Mouse (Mus musculus): ENCODE data around the gene 1700013H16Rik. TPM values are rescaled to one million over a fixed set of nuclear protein-coding genes. Genes with fewer than 3 reads are reported as not detected.

Gene 1700013H16Rik
- polyA plus RNA-seq, 1 experiment from 2014 or later, result not detected

DNA sequence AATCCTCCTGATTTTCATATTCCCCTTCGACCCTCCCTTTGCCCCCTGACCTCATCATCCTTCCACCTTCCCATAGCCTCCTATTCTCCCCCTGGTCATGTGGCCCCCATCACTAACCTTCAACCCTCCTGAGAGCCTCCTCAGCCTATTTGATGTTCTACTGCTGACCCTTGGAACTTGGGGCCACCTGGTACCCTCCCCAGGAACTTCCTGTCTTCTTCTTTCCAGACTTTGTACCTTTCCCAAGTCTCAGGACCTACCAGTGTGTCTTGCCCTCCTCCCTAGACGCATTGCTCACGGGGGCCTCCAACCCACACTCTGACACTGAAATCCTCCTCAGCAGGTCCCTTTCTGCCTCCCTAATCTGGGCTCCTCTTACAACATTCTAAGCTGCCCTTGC lies 55.0 kb downstream of the 1700013H16Rik start:
- no peak overlapping the region for H3K4me3 ChIP-seq (ENCODE audit: low read length)
- no peak overlapping the region for H3K9ac ChIP-seq (ENCODE audit: low read length)
- WGBS, result 61% methylated on average over 3 of the region's 3 CpGs
- no peak for ATAC-seq (replicated peaks; ENCODE audit: extremely low read depth, insufficient read depth, low FRiP score)
- no peaks in the 10 kb centered on the region for H3K27me3 ChIP-seq (ENCODE audit: control insufficient read depth, insufficient read depth, low read length)
- no peaks in the 10 kb centered on the region for H3K9me3 ChIP-seq (replicated peaks; ENCODE audit: control insufficient read depth, low read length)
- H3K4me1 ChIP-seq (ENCODE audit: control insufficient read depth, insufficient read depth, low read length), result no peaks in the 10 kb centered on the region
- H3K27ac ChIP-seq (ENCODE audit: low read length), result no peak overlapping the region
- H3K36me3 ChIP-seq (ENCODE audit: control insufficient read depth, insufficient read depth), result no peaks in the 10 kb centered on the region
- no peak overlapping the region for H3K4me2 ChIP-seq (ENCODE audit: low read depth, low read length)

DNA sequence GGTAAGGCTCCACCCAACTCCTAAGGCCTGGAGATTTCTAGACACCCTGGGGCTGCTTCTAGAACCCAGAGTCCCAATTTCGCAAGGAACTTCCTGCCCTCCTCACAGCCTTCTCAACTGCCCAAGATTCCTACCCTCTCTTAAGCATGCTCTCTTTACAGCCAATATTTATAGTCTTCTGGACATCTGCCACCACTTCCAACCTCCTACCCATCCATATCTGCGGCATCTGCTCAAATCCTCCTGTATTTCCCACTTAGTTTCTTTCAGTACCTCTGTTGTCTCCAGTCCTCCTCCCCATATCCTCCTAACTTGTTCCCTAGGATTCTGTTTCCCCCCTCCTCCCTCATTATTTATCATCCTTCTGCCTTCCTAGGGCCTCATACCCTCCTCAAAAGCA lies 58.4 kb downstream of the 1700013H16Rik start:
- Histone ChIP-seq H3K4me2 (ENCODE audit: low read depth, low read length) (no peak overlapping the region), H3K4me3 (ENCODE audit: low read length) (no peak overlapping the region), H3K36me3 (ENCODE audit: control insufficient read depth, insufficient read depth) (no peaks in the 10 kb centered on the region), H3K9me3 (replicated peaks; ENCODE audit: control insufficient read depth, low read length) (no peaks in the 10 kb centered on the region), H3K27ac (ENCODE audit: low read length) (no peak overlapping the region), H3K9ac (ENCODE audit: low read length) (no peak overlapping the region), H3K27me3 (ENCODE audit: control insufficient read depth, insufficient read depth, low read length) (no peaks in the 10 kb centered on the region), H3K4me1 (ENCODE audit: control insufficient read depth, insufficient read depth, low read length) (no peaks in the 10 kb centered on the region)
- 91% methylated on average over 2 of the region's 2 CpGs for WGBS
- no peak for ATAC-seq (replicated peaks; ENCODE audit: extremely low read depth, insufficient read depth, low FRiP score)

DNA sequence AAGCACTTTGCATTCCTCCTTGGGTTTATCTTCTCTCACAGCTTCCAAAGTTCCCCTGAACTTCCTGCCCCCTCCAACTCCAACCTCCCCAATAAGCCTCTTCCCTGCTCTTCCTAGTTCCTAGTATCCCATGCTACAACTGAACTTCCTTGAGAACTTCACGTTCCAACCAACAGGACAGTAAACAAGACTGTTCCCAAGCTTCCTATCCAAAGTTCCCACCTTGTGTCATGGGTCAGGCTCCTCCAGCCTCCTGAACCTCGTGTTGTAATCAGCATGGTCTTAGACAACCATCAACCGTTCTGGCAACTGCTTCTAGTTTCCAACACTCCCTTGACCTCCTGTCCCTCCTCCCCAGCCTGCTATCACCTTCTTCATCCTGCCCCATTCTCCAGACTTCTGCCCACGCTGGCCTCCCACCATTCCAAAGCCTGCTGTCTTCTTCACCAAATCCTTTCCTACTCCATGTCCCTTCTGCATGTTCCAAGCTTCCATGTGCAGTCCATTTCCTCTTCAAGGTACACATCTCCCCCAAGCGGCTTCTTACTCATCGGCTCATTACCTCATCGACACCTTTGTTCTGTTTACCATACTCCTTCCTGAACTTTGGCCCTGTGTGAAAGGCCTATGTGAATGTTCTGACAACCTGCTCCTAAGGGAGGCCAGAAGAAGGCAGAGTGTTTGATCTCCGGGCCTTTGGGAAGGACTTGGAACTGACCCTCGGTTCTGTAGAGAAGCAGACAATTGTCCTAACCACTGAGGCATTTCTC lies 63.4 kb downstream of the 1700013H16Rik start:
- 0 out of 2 replicates have a peak, but pooled peaks cover 3% of the 10 kb centered on the region for H3K9me3 ChIP-seq (replicated peaks; ENCODE audit: control insufficient read depth, low read length)
- H3K4me2 ChIP-seq (ENCODE audit: low read depth, low read length), result no peak overlapping the region
- ATAC-seq (replicated peaks; ENCODE audit: extremely low read depth, insufficient read depth, low FRiP score), result no peak
- no peak overlapping the region for H3K4me3 ChIP-seq (ENCODE audit: low read length)
- H3K36me3 ChIP-seq (ENCODE audit: control insufficient read depth, insufficient read depth), result no peaks in the 10 kb centered on the region
- no peak overlapping the region for H3K27ac ChIP-seq (ENCODE audit: low read length)
- 75% methylated on average over 9 of the region's 9 CpGs for WGBS
- H3K4me1 ChIP-seq (ENCODE audit: control insufficient read depth, insufficient read depth, low read length), result no peaks in the 10 kb centered on the region
- no peaks in the 10 kb centered on the region for H3K27me3 ChIP-seq (ENCODE audit: control insufficient read depth, insufficient read depth, low read length)
- no peak overlapping the region for H3K9ac ChIP-seq (ENCODE audit: low read length)

DNA sequence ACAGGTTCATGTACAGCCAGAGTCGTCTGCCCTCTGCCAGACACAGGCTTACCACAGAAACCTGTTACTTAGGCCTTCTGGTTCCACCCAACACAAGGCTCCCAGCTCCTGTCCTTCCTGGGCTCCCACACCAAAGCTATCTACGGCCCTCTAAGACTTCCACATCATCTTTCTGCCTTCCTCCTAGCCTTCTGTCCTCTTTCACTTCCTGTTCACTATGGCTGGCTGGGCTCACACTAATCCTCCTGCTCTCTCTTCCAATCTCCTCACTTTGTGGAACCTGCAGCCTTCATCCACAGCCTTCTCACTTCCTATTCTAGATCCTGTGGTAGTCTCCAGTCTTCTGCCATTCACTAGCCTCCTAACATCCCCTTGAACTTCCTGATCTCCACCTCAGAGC lies 64.5 kb downstream of the 1700013H16Rik start:
- H3K4me1 ChIP-seq (ENCODE audit: control insufficient read depth, insufficient read depth, low read length), result no peaks in the 10 kb centered on the region
- H3K9ac ChIP-seq (ENCODE audit: low read length), result no peak overlapping the region
- H3K27ac ChIP-seq (ENCODE audit: low read length), result no peak overlapping the region
- H3K4me3 ChIP-seq (ENCODE audit: low read length), result no peak overlapping the region
- 53% methylated on average over 2 of the region's 2 CpGs for WGBS
- H3K27me3 ChIP-seq (ENCODE audit: control insufficient read depth, insufficient read depth, low read length), result no peaks in the 10 kb centered on the region
- H3K4me2 ChIP-seq (ENCODE audit: low read depth, low read length), result no peak overlapping the region
- H3K36me3 ChIP-seq (ENCODE audit: control insufficient read depth, insufficient read depth), result no peaks in the 10 kb centered on the region
- 0 out of 2 replicates have a peak, but pooled peaks cover 3% of the 10 kb centered on the region for H3K9me3 ChIP-seq (replicated peaks; ENCODE audit: control insufficient read depth, low read length)
- ATAC-seq (replicated peaks; ENCODE audit: extremely low read depth, insufficient read depth, low FRiP score), result no peak

Other genes starting within 250 kb of the 1700013H16Rik start
- gene Rtl8c, start 149.8 kb downstream of the 1700013H16Rik start, polyA plus RNA-seq (2015; fragmentation: Nextera tagmentation; extraction: Ambion mirVana), result 43.8 and 46.4 TPM in 2 replicates
- not detected in 2 replicates for gene Gm14597, start 148.9 kb downstream of the 1700013H16Rik start, polyA plus RNA-seq (2015; fragmentation: Nextera tagmentation; extraction: Ambion mirVana)
- 99.3 and 105 TPM in 2 replicates for gene Rtl8a, start 114.1 kb downstream of the 1700013H16Rik start, polyA plus RNA-seq (2015; fragmentation: Nextera tagmentation; extraction: Ambion mirVana)
- gene Rtl8b, start 87.4 kb downstream of the 1700013H16Rik start, polyA plus RNA-seq (2015; fragmentation: Nextera tagmentation; extraction: Ambion mirVana), result 77.3 and 84.1 TPM in 2 replicates
- 0.20 and 0.37 TPM in 2 replicates for gene 4930502E18Rik, start 33.0 kb downstream of the 1700013H16Rik start, polyA plus RNA-seq (2015; fragmentation: Nextera tagmentation; extraction: Ambion mirVana)
- not detected in 2 replicates for gene Zfp36l3, start 18.6 kb upstream of the 1700013H16Rik start, polyA plus RNA-seq (2015; fragmentation: Nextera tagmentation; extraction: Ambion mirVana)
- 2.7 and 3.2 TPM in 2 replicates for gene Xlr, start 39.9 kb upstream of the 1700013H16Rik start, polyA plus RNA-seq (2015; fragmentation: Nextera tagmentation; extraction: Ambion mirVana)